Mouse (Mus musculus) thymus, postnatal 4 days (tissue): ENCODE measurements around the gene Diablo.

ENCODE experiments used
- DNase-seq: peaks from one replicate; pipeline ENCODE4 v3.0.0; 2021

Gene Diablo

GRCm38 (mm10) chr5:123499717-123500116 lies 24.3 kb downstream of the Diablo start:
- peak; percentile 64 for DNase-seq

GRCm38 (mm10) chr5:123489935-123490334 lies 34.0 kb downstream of the Diablo start:
- no peak for DNase-seq

GRCm38 (mm10) chr5:123489112-123489785 lies 34.7 kb downstream of the Diablo start, which contains the start of the genes Lrrc43 and Il31:
Gene Lrrc43, plus strand, starts transcription at chr5:123489305.
Gene Il31, minus strand, starts transcription at chr5:123489489.
- DNase-seq: peak; percentile 41

GRCm38 (mm10) chr5:123487659-123488395 lies 36.1 kb downstream of the Diablo start:
- no peak for DNase-seq

- DNase-seq: no peak
Measured at GRCm38 (mm10) chr5:123473817-123474216, 50.2 kb downstream of the Diablo start.

- DNase-seq: no peak
Measured at GRCm38 (mm10) chr5:123470784-123471400, 53.1 kb downstream of the Diablo start.

- DNase-seq: no peak
Measured at GRCm38 (mm10) chr5:123464638-123465037, 59.3 kb downstream of the Diablo start.

- peak; percentile 40 for DNase-seq
Measured at GRCm38 (mm10) chr5:123461420-123461819, 62.6 kb downstream of the Diablo start.
